Mouse (Mus musculus): ENCODE results near the gene Ccdc38.

Ccdc38 gene

DNA sequence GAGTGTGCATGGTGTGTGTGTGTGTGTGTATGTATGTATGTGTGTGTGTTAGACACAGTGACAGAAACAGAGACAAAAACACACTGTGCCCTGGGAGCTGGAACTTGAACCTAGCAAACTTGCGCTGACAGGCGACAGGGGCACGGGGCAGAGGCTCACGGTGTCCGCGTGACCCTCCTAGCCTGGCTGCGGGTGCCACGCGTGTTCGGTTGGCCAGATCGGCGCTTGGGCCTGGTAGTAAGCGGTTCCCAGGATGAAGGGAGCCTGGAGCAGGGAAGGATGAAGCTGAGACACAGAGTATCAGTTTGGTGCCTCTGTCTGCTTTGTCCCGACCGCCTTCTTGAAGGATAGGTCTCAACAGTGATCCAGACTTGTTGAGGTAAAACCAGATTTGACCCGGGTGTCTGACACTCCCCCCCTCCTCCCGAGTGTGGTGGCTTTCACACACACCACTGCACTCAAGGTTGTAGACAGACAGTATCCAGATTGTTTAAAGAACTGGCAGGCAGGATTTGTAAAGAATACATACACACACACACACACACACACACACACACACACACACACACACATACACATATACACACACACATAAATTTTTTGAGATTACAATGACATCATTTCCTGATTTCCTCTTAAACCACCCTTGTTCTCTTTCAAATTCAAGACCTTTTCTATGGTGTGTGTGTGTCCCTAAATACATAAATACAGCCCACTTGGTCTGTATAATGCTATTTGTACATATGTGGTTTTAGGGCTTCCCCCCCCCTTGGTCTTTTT lies at the start of gene Ccdc38:
Ccdc38 (plus strand) TSS at position 202 of the 780 bp plus-strand sequence.
- DNase-seq (ENCODE audit: low read depth, low spot score): peak; percentile 67

DNA sequence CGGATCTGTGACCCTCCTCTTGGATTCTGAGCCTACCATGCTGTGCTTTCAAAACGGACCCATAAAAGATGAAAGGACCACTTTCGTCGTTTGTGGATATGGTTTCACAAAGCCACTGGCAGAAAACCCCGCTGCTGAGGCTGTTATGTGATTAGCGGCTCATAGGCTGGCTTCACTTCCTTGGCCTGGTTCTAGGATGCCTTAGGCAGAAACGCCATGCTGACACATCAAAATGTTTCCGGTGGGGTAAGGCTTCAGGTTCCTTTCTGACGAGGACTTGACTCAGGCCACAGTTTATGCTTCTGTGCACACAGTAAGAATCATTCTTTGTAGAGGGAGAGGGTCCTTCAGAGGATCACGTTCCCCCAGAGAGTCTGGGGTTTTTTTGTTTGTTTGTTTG lies 39.6 kb upstream of the Ccdc38 start:
- peak; percentile 20 for DNase-seq (ENCODE audit: low read depth, low spot score)

DNA sequence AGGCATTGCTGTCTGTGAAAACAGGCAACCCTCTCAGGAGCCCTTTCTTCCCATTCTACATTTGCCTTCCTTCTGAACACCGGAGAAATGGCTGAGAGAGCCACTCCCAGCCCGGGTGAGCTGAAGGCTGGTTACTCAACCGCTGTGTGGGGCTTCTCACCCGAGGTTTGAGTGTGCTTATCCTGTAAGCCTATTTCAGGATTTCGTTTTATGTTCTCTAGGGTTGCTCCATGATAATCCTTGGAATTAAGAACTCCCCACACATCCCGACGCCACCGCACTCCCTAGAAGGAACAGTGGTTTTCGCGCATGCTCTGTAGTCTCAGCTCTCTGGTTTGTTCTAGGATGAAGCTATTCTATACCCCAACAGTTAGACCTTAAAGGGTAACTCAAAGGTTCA lies 39.1 kb upstream of the Ccdc38 start:
- DNase-seq (ENCODE audit: low read depth, low spot score): no peak

DNA sequence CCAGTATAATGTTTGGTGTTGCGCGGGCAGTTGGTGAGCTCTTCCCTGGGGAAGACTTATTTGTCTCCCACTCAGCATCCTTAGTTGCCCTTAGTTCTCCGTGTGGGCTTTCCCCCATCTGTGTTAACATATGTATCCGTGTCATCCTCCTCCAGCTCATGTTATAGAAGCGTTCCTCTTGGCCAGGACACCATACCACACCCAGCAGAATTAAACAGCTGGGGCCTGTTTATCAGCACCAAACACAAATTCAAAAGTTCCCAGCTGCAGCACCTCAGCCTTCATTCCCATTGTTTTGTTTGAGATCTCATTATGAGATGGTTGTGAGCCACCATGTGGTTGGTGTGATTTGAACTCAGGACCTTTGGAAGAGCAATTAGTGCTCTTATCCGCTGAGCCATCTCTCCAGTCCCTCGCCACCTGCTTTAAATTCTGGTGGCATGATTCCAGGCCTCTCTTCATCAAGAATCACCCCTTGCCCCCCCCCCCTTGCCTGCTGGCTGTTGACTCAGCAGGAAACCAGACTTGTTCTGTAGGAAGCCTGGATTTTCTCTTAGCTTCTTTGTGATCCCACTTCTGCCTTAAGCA lies 32.0 kb upstream of the Ccdc38 start:
- DNase-seq (ENCODE audit: low read depth, low spot score): no peak

DNA sequence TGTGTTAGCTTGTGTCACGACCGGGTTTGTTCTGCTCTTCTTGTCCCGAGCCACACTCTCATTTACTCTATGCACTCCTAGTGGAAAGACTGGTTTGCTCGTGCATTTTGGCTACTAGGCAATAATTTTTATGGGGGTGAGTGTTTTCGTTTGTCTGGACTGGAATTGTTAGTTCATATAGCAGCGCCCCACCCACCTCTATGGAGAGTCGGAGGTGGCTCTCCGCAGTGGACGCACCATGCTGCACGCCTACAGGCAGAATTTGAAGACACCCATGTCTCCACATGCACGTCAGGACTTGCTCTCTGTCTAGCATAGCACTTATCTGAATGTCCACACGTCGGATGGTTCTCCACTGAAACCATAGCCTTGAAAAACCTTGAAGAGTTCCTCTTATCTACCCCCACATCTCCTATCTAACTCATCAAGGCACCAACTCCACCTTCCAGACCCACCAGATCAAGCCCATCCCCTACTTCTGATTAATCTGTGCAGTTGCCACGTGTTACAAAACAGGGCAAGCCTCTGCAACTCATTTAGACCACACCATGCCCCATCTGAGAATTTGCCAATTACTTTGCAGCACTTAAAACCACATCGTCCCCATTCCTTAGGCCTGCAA lies 30.8 kb upstream of the Ccdc38 start:
- DNase-seq (ENCODE audit: low read depth, low spot score): no peak

DNA sequence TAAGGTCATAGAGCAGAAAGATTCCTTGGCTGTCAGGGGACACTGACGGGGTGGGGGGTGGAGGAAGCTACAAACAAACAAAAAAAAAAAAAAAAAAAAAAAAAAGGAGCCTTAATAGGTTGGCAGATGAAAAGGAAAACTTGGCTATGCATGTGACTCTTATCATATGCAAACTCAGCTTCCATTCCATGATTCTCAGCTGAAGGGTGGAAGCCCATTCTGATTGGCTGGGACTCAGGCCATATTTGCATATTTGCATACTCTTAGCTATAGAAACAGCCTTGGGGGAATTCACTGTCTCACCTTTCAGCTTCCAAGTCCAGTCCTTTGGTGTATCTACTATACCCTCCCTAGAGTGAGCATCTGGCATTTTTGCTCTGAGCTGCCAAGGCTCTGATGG lies 25.0 kb upstream of the Ccdc38 start:
- DNase-seq (ENCODE audit: low read depth, low spot score): no peak

DNA sequence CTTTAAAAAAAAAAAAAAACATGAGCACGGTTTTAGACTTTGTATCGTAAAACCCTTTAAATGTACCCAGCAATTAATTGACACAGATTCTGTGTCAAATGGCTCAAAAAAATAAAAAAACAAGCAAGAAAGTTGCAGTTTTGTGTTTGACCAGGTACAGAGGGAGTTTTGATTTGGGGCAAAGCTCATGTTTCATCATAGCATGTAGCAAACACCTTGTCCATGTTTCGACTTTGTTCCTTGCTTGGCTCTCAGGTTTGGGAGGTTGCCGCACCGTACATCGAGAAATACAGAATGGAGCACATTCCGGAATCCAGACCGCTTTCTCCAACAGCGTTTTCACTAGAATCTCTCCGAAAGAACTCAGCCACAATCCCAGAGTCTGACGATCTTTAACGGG lies 24.5 kb upstream of the Ccdc38 start:
- no peak for DNase-seq (ENCODE audit: low read depth, low spot score)

DNA sequence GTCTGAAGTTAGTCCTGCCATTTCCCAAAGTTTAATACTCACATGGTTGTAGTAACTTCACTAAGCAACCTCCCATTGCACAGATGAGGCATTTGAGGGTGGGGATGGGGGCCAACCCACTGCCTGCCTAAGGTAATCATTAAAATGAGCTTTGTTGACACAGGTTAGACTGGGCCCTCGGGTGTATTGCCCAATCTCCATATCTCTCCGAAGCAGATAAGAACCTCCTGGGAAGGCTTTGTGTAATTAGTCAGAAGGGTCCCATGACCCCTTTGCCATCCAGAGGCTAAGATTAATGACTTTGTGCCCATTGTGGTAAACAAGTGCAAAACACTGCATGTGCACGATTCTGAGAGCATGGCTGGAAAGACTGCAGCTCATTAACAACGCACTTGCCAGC lies 22.7 kb upstream of the Ccdc38 start:
- DNase-seq (ENCODE audit: low read depth, low spot score): no peak

DNA sequence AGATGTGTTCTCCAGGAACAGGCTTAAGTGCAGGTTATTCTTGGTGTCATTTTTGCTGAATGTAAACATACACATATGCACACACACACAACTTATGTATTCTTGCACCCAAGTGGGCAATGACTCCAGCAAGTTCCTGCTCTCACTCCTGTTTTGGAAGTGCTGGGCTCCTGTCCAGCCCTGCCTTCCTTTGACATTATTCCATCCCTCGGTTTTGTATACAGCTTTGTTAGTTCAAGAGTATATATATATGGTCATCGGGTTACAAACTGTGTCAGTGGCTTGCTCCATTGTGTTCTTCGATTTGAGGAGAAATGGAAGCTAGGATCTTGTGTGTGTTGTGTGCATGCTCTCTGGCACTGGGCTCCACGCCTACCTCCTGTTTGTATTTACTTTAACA lies 22.2 kb upstream of the Ccdc38 start:
- no peak for DNase-seq (ENCODE audit: low read depth, low spot score)

DNA sequence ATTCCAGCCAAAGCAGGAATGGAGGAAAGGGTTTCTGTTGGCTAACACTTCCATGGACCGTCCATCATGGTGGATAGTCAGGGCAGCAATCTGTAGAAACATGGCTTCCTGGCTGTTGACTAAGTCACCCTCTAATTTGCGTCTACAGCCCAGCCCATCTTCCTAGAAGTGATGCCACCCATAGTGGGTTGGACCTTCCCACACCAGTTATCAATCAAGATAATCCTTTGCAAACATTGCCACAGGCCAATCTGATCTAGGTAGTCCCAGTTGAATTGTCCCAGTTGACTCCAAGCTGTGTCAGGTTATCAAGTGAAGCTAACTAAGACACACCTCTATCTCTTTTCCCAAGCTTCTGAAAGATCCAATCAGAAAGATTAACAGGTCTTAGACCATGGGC lies 21.8 kb upstream of the Ccdc38 start:
- no peak for DNase-seq (ENCODE audit: low read depth, low spot score)

DNA sequence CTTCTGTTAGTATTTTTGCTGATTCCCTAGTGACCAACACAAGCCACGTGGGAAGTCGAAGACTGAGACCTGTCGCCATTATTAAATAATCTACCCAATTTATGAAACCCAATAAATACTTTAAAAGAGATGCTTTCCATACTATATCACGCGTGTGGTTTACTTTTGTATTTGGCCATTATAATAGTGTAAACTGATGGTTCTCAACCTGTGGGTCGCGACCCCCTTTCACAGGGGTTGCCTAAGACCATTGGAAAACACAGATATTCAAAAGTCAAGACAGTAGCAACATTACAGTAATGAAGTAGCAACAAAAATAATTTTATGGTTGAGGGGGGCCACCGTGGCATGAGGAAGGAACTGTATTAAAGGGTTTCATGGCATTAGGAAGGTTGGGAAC lies 21.3 kb upstream of the Ccdc38 start:
- DNase-seq (ENCODE audit: low read depth, low spot score): no peak

DNA sequence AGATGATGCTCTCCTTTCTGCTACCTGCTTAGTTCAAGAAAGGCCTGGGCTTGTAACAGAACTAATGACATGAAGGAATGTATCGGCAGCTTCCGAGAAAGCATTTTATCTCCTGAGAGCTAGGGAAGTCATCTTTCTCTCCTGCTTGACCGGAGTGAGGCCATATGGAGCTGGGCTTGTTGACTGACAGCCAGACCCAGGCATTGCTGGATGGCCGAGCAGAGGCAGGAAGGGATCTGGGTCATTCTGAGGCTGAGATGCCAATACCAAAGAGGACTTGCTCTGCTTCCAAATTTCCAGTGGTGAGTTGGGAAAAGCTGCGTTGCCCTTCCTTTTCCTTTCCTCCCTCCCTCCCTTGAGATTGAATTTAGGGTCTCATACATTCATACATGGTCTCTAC lies 20.7 kb upstream of the Ccdc38 start:
- no peak for DNase-seq (ENCODE audit: low read depth, low spot score)

DNA sequence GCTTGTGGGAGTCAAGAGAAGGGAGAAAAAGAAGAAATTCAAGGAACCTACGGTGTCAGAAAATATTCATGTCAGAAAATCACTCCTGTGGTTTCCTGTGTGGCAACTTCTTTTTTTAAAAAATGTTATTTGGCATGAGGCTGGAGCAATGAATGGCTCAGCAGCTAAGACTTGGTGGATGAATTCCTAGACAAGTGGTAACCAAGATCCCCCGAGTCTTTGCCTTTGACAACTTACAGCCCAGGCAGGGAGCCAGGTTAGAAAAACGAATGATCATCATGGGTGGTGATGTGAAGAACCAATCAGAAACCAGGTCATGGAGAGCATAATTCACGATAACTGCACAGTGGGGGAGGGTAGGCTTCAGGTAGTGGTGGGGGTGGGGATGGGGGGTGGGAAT lies 19.4 kb upstream of the Ccdc38 start:
- DNase-seq (ENCODE audit: low read depth, low spot score): no peak

DNA sequence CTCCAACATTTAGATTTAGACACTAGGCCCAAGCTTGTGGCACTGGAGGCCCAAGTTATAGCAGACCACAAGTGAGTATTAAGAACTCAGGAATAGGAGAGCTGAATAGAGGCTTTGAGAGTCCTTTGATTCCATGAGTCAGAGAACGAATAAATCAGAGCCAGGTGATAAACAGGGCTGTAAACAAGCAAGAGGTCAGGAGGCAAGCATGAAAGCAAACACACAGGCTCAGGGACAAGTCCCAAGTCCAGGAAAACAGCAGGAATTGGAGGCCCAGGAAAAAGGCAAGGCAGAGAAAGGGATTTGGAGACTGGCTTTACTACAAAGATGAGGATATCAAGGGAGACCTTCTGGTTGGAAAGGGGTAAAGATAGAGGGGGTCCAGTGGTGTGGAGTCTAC lies 15.1 kb upstream of the Ccdc38 start:
- DNase-seq (ENCODE audit: low read depth, low spot score): no peak

DNA sequence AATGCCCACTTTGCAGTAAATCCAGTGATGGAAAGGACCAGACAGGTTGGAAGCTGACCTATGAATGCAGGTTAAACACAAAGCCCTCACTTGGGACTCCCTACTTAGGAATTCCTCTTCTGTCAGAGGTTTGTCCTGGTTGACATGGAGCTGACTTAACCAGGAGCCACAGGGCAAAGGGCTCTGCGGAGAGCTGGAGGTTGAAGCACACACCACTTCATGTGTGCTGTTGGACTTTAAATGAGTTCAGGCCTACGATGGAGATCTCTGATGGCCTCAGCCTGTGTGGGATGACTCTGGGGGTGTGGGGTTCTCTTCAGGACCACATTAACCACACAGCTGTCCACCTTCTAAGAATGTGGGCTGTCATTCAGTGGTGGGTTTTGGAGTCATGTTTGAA lies 2.1 kb upstream of the Ccdc38 start:
- DNase-seq (ENCODE audit: low read depth, low spot score): no peak

DNA sequence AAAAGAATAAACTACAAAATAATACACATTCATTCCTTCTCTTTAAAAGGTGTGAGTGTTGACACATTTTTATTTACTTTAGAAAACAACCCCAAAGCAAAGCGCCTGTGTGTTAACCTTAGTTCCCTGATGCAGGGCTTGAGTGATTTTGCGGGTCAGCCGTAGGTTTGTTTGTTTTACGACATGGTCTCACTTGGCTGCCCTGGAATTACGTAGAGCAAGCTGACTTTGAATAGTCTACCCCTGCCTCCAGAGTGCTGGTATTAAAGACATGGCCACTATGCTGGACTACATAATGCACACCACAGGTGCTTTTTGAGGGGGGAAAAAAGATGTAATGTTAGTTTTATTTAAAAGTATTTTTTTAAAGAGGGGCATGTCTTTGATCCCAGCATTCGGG lies 1.6 kb upstream of the Ccdc38 start:
- no peak for DNase-seq (ENCODE audit: low read depth, low spot score)

DNA sequence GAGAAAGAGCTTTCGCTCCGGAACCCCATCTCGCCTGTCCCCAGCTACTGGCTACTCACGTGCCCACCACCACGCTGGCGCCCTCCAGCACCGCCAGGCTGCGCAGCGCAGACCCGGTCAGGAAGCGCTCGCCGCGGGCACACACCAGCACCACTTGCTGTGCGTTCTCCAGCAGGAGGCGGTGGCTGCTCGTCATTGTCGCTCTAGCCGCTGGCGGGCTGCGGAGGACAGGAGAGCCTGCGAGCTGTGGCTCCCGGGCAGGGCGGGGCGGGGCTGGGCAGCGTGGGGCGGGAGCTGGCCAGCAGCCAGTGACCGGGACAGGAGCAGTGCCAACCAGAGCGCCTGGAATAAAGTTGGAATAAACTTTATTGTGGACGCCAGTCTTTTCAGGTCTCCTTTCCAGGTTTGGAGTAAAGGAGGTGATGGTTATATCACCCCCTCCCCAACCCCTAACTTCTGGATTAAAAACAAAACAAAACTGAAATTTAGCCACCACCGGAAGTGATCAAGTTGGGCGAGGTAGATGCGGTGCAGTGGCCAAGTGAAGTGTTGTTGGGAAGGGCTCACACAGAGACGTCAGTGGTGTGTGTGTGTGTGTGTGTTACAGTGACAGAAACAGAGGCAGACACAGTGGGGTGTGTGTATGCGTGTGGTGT lies 529 bp upstream of the Ccdc38 start, which contains the start of gene Amdhd1:
Amdhd1 (minus strand) TSS at position 259 of the 656 bp plus-strand sequence.
- DNase-seq (ENCODE audit: low read depth, low spot score): peak; percentile 89

DNA sequence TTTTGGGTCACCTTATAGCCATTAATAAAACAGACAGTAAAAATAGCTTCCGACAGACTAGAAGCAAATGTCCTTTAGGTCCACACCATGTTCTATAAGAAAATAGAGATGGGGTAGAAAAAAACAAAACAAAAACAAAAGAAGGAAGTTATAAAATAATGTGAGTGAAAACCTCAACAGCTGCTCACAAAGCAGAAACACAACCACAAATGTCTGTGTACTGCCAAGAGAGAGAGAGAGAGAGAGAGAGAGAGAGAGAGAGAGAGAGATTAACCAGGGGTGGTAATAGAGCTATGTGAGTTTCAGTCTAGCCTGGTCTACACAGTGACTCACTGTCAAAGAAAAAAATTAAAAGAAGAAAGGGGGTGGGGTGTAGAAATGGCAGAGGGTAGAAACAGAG lies 1.2 kb downstream of the Ccdc38 start:
- peak; percentile 51 for DNase-seq (ENCODE audit: low read depth, low spot score)

DNA sequence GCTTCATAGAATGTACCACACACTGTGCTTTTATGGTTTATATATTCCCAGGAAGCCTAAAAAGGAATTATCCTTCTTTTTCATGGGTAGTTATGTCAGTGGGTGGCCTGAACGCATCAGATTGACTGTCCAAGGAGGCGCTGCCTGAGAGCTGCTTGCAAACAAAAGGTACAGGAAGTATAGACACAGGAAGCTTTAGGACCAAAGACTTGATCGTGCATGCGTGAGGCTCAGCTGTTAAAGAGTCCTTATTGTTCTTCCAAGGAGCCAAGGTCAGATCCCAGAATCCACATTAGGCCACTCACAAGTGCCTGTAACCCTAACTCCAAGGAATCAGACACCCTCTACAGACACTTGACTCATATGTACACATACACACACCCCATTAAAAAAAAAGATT lies 1.9 kb downstream of the Ccdc38 start:
- no peak for DNase-seq (ENCODE audit: low read depth, low spot score)

DNA sequence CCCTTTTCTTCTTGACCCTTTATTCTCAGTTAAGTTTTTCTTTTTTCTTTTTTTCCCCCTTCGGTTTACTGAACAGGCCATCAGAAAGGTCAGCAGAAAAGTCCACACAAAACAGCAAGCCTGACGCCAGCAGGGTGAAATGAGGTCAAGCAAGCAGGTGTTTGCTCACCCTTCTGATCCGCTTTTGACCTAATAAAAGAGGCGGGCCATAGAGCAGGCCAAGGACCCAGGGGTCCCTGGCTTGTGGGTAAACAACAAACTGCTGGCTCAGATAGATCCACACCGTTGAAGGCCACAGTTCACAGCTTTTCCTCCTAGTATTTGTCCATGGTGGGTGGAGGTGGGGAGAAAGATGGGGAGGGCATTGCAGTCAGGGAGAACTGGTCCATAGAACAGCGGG lies 2.7 kb downstream of the Ccdc38 start:
- no peak for DNase-seq (ENCODE audit: low read depth, low spot score)

DNA sequence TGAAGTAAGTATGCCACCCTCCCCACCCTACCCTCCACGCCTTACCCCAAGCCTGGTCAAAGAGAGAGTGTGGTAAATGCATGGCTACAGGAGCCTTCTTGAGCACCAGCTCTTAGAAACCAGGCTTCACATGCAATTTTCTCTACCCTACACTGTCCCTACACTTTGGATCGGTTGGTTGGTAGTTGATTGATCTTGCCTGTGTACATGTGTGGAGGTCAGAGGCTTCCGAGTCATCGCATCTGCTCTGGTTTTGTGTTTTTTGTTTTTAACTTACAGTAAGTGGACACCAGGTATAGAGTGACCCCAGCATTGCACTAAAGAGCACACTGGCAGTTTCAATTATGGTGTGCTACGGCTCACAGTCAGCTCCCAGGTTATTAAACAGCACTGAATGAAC lies 3.7 kb downstream of the Ccdc38 start:
- no peak for DNase-seq (ENCODE audit: low read depth, low spot score)

DNA sequence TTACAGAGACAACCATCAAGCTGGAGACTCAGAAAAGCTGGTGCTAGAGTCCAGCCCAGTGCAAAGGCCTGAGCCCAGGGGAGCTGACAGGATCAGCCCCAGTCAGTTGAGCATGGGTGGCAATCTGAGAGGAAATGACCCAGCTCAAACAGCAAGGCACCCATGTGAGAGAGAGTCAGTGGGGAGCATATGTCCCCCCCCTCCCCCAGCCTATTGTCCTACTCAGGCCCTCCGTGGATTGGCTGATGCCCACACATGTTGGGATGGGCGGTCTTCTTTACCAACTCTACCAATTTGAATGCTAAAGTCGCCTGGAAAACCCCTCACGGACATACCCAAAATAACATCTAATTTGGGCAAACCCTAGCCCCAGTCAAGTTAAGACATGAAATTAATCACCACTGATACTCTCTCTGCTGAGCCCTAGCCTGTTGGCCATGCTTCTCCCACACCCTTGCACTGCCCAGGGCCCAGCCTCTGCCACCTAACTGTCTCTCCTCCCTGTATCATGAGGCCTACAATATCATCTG lies 7.4 kb downstream of the Ccdc38 start:
- DNase-seq (ENCODE audit: low read depth, low spot score): no peak
